Comparison of ENCODE assay signal across 19 mouse cellular contexts in the genomic region with DNA sequence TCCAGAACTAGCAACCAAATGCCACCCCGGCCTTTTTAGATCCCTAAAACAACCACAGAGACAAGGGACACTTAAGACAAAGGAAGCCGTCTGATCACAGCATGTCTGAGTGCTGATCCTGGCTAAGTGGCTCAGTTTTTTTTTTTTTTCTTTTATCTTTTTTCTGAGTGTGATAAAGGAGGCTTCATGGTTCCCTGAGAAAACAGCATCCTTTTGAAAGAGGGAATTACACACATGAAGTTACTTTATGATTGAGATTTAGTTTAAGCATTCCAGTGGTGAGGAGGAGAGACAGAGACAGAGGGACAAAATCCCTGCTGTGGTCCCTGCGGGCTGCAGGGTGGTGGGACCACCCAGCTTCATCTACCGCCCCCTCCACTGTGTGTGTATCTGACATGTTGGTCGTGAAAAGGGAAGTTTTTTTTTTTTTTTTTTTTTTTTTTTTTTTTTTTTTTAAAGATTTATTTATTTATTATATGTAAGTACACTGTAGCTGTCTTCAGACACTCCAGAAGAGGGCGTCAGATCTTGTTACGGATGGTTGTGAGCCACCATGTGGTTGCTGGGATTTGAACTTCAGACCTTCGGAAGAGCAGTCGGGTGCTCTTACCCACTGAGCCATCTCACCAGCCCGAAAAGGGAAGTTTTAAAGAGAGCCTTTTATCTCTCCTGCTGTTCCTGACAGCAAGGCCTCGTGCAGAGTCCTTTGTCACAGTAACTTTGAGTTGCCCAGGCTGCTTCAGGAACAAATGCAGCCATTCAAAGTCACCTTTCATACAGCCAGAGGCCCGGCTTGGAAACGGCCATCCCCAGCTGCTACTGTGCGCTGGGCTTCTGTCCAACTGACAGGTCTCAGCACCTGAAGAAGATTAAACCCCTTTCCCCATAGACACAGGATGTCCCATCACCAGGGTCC.
DNase-seq lines count a peak whose midpoint lies in the region; ATAC-seq and TF ChIP-seq lines count a peak whose summit lies in the region.
"Had no signal": no experiment of that assay in that cellular context is flagged by ENCODE, and none has a peak within 500 bp of the region (broad histone marks: within the 10 kb centered on the region; RNA-seq: fewer than 3 reads in every experiment).

No protein-coding gene starts in this region.

- TF ChIP-seq POLR2A in MEL (IDR thresholded peaks at IDR 0.05; ENCODE audit: control insufficient read depth in 1 of 2, insufficient read depth in 1 of 2, low read depth in 1 of 2, low read length in 2 of 2, poor library complexity in 1 of 2), result no peak

- H3K4me2 ChIP-seq in midbrain, embryonic 11.5 days, result no peak overlapping the region
- H3K4me2 ChIP-seq in midbrain, embryonic 13.5 days (replicated peaks), result no peak overlapping the region
- H3K4me2 ChIP-seq: embryonic facial prominence, embryonic 15.5 days; heart, embryonic 11.5 days; limb, embryonic 12.5 days had no signal

- H3K79me2 ChIP-seq in MEL (ENCODE audit: control insufficient read depth, insufficient read depth, low read length, poor library complexity), result no peaks in the 10 kb centered on the region

- H3K27ac ChIP-seq in midbrain, embryonic 11.5 days (ENCODE audit: low read depth, low read length), result no peak overlapping the region
- H3K27ac ChIP-seq in midbrain, embryonic 13.5 days, result no peak overlapping the region
- peak overlapping the region; percentile 78 for H3K27ac ChIP-seq in MEL (ENCODE audit: control insufficient read depth, low read depth, low read length)
- H3K27ac ChIP-seq: embryonic facial prominence, embryonic 15.5 days; limb, embryonic 12.5 days; liver, embryonic 14.5 days had no signal

- H3K9ac ChIP-seq in midbrain, embryonic 11.5 days (ENCODE audit: low read length), result no peak overlapping the region
- no peak overlapping the region for H3K9ac ChIP-seq in midbrain, embryonic 13.5 days (replicated peaks)
- H3K9ac ChIP-seq in MEL (ENCODE audit: control insufficient read depth, low read depth, low read length, poor library complexity, severe bottlenecking), result peak overlapping the region; percentile 45
- H3K9ac ChIP-seq: embryonic facial prominence, embryonic 15.5 days; limb, embryonic 12.5 days; liver, embryonic 14.5 days had no signal

- no peaks in the 10 kb centered on the region for H3K9me3 ChIP-seq in midbrain, embryonic 11.5 days (ENCODE audit: control insufficient read depth, low read length)
- no peaks in the 10 kb centered on the region for H3K9me3 ChIP-seq in midbrain, embryonic 13.5 days
- no peaks in the 10 kb centered on the region for H3K9me3 ChIP-seq in MEL (replicated peaks; ENCODE audit: insufficient read depth, low read length)
- H3K9me3 ChIP-seq: embryonic facial prominence, embryonic 15.5 days; limb, embryonic 12.5 days; megakaryocyte, embryonic 14.5 days had no signal

- 11% methylated on average over 12 of the region's 14 CpGs for WGBS in midbrain, embryonic 11.5 days
- 10% methylated on average over 12 of the region's 14 CpGs for WGBS in midbrain, embryonic 13.5 days

- no peak for ATAC-seq in midbrain, embryonic 11.5 days (ENCODE audit: low FRiP score)
- no peak for ATAC-seq in midbrain, embryonic 13.5 days
- ATAC-seq in frontal cortex, adult (ENCODE audit: low TSS enrichment), result no peak

- no peak for TF ChIP-seq RAD21 in MEL (IDR thresholded peaks at IDR 0.05; ENCODE audit: low read depth, low read length)

- peak; percentile 40 to 54 for TF ChIP-seq EP300 in MEL (IDR thresholded peaks at IDR 0.05; ENCODE audit: low read depth in 1 of 2, low read length in 2 of 2)

- no peak overlapping the region for H3K4me3 ChIP-seq in midbrain, embryonic 11.5 days (ENCODE audit: low read depth, low read length)
- H3K4me3 ChIP-seq in midbrain, embryonic 13.5 days (replicated peaks), result no peak overlapping the region
- no peak overlapping the region for H3K4me3 ChIP-seq in MEL (ENCODE audit: control insufficient read depth in 1 of 2, insufficient read depth in 1 of 2, low read depth in 2 of 2, low read length in 2 of 2)
- H3K4me3 ChIP-seq: embryonic facial prominence, embryonic 15.5 days; limb, embryonic 12.5 days; megakaryocyte, embryonic 14.5 days had no signal

- no peaks in the 10 kb centered on the region for H3K4me1 ChIP-seq in midbrain, embryonic 11.5 days (ENCODE audit: control insufficient read depth, insufficient read depth, low read length)
- H3K4me1 ChIP-seq in midbrain, embryonic 13.5 days (replicated peaks), result peaks cover 8% of the 10 kb centered on the region
- H3K4me1 ChIP-seq in MEL (ENCODE audit: control insufficient read depth in 1 of 2, insufficient read depth in 2 of 2, low read length in 2 of 2), result peaks cover 5 to 10% of the 10 kb centered on the region in 2 experiments
- H3K4me1 ChIP-seq: embryonic facial prominence, embryonic 15.5 days; limb, embryonic 12.5 days had no signal

- H3K27me3 ChIP-seq in midbrain, embryonic 11.5 days (ENCODE audit: control insufficient read depth, insufficient read depth, low read length), result no peaks in the 10 kb centered on the region
- H3K27me3 ChIP-seq in midbrain, embryonic 13.5 days, result peaks cover 11% of the 10 kb centered on the region; the same call in 1 of the 2 replicates
- H3K27me3 ChIP-seq in MEL (ENCODE audit: control insufficient read depth in 1 of 2, insufficient read depth in 2 of 2, low read length in 2 of 2), result no peaks in the 10 kb centered on the region
- H3K27me3 ChIP-seq: embryonic facial prominence, embryonic 15.5 days had no signal

- no peaks in the 10 kb centered on the region for H3K36me3 ChIP-seq in midbrain, embryonic 11.5 days (ENCODE audit: control insufficient read depth, insufficient read depth, low read length)
- H3K36me3 ChIP-seq in midbrain, embryonic 13.5 days, result no peaks in the 10 kb centered on the region
- H3K36me3 ChIP-seq in MEL (ENCODE audit: control insufficient read depth in 1 of 2, insufficient read depth in 2 of 2, low read length in 2 of 2), result peaks cover 0 to 13% of the 10 kb centered on the region in 2 experiments; a peak in 2 of 4 replicates
- H3K36me3 ChIP-seq: embryonic facial prominence, embryonic 15.5 days; limb, embryonic 12.5 days had no signal

- DNase-seq in midbrain, embryonic 11.5 days (ENCODE audit: low spot score, missing footprints), result peak; percentile 90
- DNase-seq in MEL (ENCODE audit: low read depth, low spot score), result peak; percentile 69
- DNase-seq in embryo, embryonic 11 days, result peak; percentile 30
- DNase-seq in cerebellum, postnatal 25 days, result no peak
- DNase-seq in spleen, postnatal 4 days (ENCODE audit: low spot score in 2 of 2), result no peak
- DNase-seq: cerebellum, adult 11-12 months; cerebellum, postnatal 36 days; gastrocnemius, postnatal 36 days; heart, postnatal 14 days; kidney, adult 2 months; kidney, postnatal 14 days; lung, postnatal 10 days had no signal

- no peak for TF ChIP-seq CTCF in MEL (IDR thresholded peaks at IDR 0.05 in 2 of 3, conservative IDR thresholded peaks at IDR 0.05 in 1 of 3; ENCODE audit: control insufficient read depth in 1 of 3, insufficient read depth in 1 of 3, low read depth in 2 of 3, low read length in 3 of 3, poor library complexity in 1 of 3, severe bottlenecking in 1 of 3)

TF ChIP-seq in MEL, 35 proteins besides CTCF, POLR2A, EP300 and RAD21:
- TF ChIP-seq MEF2A (IDR thresholded peaks at IDR 0.05; ENCODE audit: extremely low read depth, insufficient replicate concordance, low read depth, low read length, poor library complexity, severe bottlenecking) (no peak), ELF1 (IDR thresholded peaks at IDR 0.05; ENCODE audit: low read depth, low read length) (no peak), ETS1 (IDR thresholded peaks at IDR 0.05; ENCODE audit: low read depth, low read length) (peak; percentile 47), ZNF384 (IDR thresholded peaks at IDR 0.05; ENCODE audit: low read depth, low read length) (peak; percentile 95), RCOR1 (IDR thresholded peaks at IDR 0.05; ENCODE audit: low read depth, low read length) (peak; percentile 34; the same call in 1 of the 2 replicates), MYC (IDR thresholded peaks at IDR 0.05; ENCODE audit: low read depth, low read length) (peak; percentile 73), SIN3A (IDR thresholded peaks at IDR 0.05; ENCODE audit: low read length) (peak; percentile 41; the same call in 1 of the 2 replicates), MXI1 (IDR thresholded peaks at IDR 0.05; ENCODE audit: low read depth, low read length) (peak; percentile 57), GATA1 (IDR thresholded peaks at IDR 0.05; ENCODE audit: low read depth, low read length) (peak; percentile 78), MAX (IDR thresholded peaks at IDR 0.05; ENCODE audit: low read length) (peak; percentile 43; the same call in 1 of the 2 replicates)

Comparison
In these comparisons a context has a peak if more than half of its experiments do, and no peak if none do; other contexts are left out.
1. DNase-seq: peak in midbrain, embryonic 11.5 days (single experiment), MEL (single experiment) and embryo, embryonic 11 days (single experiment); none in cerebellum, postnatal 25 days (0 of 2) and spleen, postnatal 4 days (0 of 2).